Mouse (Mus musculus): ENCODE data around the gene Gm20823.
"Not testable (repeated sequence)": the region's sequence is repeated elsewhere in the genome, so short reads cannot be mapped to it uniquely, and the experiment has no call there.

Gm20823 gene

GRCm38 (mm10) chrY:62464745-62465144 is at the start of gene Gm20823:
TSS of gene Gm20823 (minus strand) at chrY:62464845.
- DNase-seq (ENCODE audit: low spot score) = not testable (repeated sequence)

Data from layer of hippocampus, adult 9-10 months (tissue).